Mouse (Mus musculus) brain, embryonic 14.5 days (tissue): ENCODE results near the gene Oaz3.

ENCODE experiments used
- CTCF ChIP-seq: fragments of 200-500 bp; IDR thresholded peaks from 2 replicates; pipeline ENCODE4 v1.5.1; 2012; ENCODE audit warnings: inconsistent platforms, mild to moderate bottlenecking, moderate library complexity, borderline replicate concordance; ENCODE audit not compliant: insufficient read depth, insufficient read length; ENCODE audit errors: extremely low read depth
- POLR2A ChIP-seq: fragments of 200-500 bp; IDR thresholded peaks from 2 replicates; pipeline ENCODE4 v1.6.1; 2012; ENCODE audit warnings: mild to moderate bottlenecking, inconsistent platforms, borderline replicate concordance; ENCODE audit not compliant: poor library complexity, insufficient read depth, insufficient read length, severe bottlenecking; ENCODE audit errors: extremely low read depth

DNA sequence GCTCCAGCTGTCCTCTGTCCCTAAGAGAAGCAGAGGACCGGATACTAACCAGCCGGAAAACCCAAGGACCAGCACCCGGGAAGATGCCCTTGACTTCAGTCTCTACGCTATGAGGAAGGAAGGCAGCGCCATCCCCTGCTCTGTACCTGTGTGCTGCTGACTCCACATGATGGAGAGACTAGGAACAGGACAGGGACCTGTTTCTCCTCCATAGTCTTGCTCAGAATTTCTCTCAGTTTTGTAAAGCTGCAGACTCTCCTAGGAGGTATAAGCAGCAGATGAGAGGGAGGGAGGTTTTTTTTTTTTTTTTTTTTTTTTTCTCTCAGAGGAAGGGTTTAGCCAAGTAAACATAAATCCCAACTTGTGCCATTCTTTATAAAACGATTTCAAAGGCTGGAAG lies 45.5 kb downstream of the Oaz3 start, which contains the start of gene Lingo4:
- TF ChIP-seq CTCF (no peak), POLR2A (no peak)
